Mouse (Mus musculus) hindbrain, embryonic 14.5 days (tissue): ENCODE data around the gene Gpx5. TPM values are rescaled to one million over a fixed set of nuclear protein-coding genes. Genes with fewer than 3 reads are reported as not detected.

Source experiments
- ATAC-seq: fragments of 200-750 bp; cut with Nextera tagmentation; 2 replicates; pipeline ENCODE4 v1.8.0; 2017; ENCODE audit warnings: moderate number of reproducible peaks, mild to moderate bottlenecking, moderate TSS enrichment, moderate library complexity; ENCODE audit not compliant: low FRiP score
- DNase-seq: peaks from one replicate; pipeline ENCODE4 v3.0.0-alpha.2; 2015; ENCODE audit warnings: low spot score
- H3K27ac ChIP-seq: fragments of 300-500 bp; sonication (generic); 2 replicates; pipeline ENCODE4 v1.5.1; 2014; ENCODE audit warnings: mild to moderate bottlenecking, moderate library complexity
- H3K27me3 ChIP-seq: fragments of 300-500 bp; sonication (generic); 2 replicates; pipeline ENCODE4 v1.6.1; 2014; ENCODE audit warnings: mild to moderate bottlenecking, low read length, mixed read lengths; ENCODE audit not compliant: control insufficient read depth, insufficient read depth
- H3K36me3 ChIP-seq: fragments of 300-500 bp; sonication (generic); replicated peaks from 2 replicates; pipeline ENCODE4 v1.6.1; 2014; ENCODE audit not compliant: control insufficient read depth, insufficient read depth
- H3K4me1 ChIP-seq: fragments of 300-500 bp; sonication (generic); replicated peaks from 2 replicates; pipeline ENCODE4 v1.6.1; 2014; ENCODE audit warnings: antibody characterized with exemption, low read length, mixed read lengths; ENCODE audit not compliant: control insufficient read depth, insufficient read depth
- H3K4me2 ChIP-seq: fragments of 300-500 bp; sonication (generic); replicated peaks from 2 replicates; pipeline ENCODE4 v1.6.1; 2014; ENCODE audit warnings: mild to moderate bottlenecking, moderate library complexity
- H3K4me3 ChIP-seq: fragments of 300-500 bp; sonication (generic); replicated peaks from 2 replicates; pipeline ENCODE4 v1.5.1; 2014; ENCODE audit warnings: mild to moderate bottlenecking, low read length
- H3K9ac ChIP-seq: fragments of 300-500 bp; sonication (generic); 2 replicates; pipeline ENCODE4 v1.6.1; 2014
- H3K9me3 ChIP-seq: fragments of 300-500 bp; sonication (generic); 2 replicates; pipeline ENCODE4 v1.6.1; 2016; ENCODE audit warnings: low read length; ENCODE audit not compliant: control insufficient read depth
- WGBS: fragments of 180-500 bp; shearing (Covaris S2); extraction: QIAGEN DNeasy Blood & Tissue Kit; methylation state at CpG from one replicate; pipeline ENCODE4 v1.1.7; 2014; 5-methylcytosine and 5-hydroxymethylcytosine counted together
- polyA plus RNA-seq: library from polyadenylated mRNA; unstranded; fragments of >200 nt; fragmentation: Nextera tagmentation; extraction: Ambion mirVana; gene quantifications from 2 replicates; pipeline ENCODE4 v1.2.1, GENCODE M21; 2014

Gene Gpx5
- polyA plus RNA-seq, 1 experiment from 2014 or later: not detected

DNA sequence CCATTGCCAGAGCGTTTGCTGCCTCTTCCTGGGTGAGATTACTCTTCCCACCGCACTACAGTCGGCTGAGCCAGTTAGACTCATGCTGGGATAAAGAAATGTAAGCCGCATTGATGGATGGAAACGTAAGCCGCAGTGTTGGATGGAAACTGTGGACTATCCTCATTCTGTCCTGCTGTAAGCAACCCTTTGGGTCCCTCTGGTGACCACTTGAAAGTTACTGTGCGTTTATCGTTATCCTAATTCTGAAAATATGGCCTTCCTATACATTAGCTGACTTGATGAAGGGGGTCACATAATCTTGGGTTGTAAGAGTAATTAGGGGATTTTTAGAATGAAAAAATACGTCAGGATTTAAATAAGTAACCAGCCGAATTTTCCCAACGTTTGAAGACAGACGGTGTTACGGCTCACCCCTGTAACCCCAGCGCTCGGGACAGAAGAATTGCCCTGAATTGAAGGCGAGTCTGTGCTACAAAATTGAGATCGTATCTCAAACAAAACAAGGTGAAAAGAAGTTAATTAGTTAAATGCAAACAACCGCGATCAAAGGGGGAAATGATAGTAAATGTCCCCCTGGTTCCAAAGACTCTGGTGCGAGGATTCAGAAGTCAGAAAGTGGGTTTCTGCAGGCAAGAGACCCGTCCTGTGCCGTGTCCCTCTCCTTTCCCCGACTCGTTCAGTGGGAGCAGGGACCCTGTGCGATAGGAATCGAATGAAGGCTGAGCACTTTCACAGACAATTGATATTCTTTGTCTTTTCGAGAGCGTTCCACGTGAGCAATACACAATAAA, 17.3 kb downstream of the Gpx5 start:
- peaks cover 15% of the 10 kb centered on the region for H3K4me1 ChIP-seq
- peaks cover 10% of the 10 kb centered on the region; the same call in 1 of the 2 replicates for H3K27me3 ChIP-seq
- H3K27ac ChIP-seq: peak overlapping the region; percentile 29; the same call in 1 of the 2 replicates
- H3K4me3 ChIP-seq: peak overlapping the region; percentile 66
- peak overlapping the region; percentile 68 for H3K9ac ChIP-seq
- H3K4me2 ChIP-seq: peak overlapping the region; percentile 82
- no peaks in the 10 kb centered on the region for H3K9me3 ChIP-seq
- ATAC-seq (peak; percentile 68), DNase-seq (peak; percentile 73)
- no peaks in the 10 kb centered on the region for H3K36me3 ChIP-seq
- under 1% methylated on average over 29 of the region's 29 CpGs for WGBS

DNA sequence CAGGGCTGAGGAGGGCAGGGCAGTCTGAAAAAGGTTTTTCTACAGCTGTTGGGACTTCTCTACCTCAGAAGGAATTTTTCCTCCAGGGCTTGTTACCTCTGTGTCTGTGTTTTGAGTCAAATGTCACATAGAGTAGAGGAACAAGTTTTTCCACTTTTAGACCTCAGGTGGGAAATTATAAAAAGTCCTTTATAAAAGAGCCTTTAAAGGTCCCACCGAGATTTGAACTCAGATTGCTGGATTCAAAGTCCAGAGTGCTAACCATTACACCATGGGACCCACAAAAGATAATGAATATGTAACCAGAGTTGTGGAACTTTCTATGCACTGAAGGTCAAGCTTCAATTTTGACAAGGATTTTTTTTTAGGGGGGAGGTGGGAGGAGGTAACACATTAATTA, 24.3 kb downstream of the Gpx5 start:
- Histone ChIP-seq H3K9ac (no peak overlapping the region), H3K4me3 (peak overlapping the region; percentile 8; the same call in 1 of the 2 replicates), H3K4me2 (peak overlapping the region; percentile 29; the same call in 1 of the 2 replicates), H3K27ac (no peak overlapping the region), H3K9me3 (no peaks in the 10 kb centered on the region), H3K4me1 (0 out of 2 replicates have a peak, but pooled peaks cover 3% of the 10 kb centered on the region), H3K27me3 (peaks cover 27% of the 10 kb centered on the region; the same call in 1 of the 2 replicates), H3K36me3 (no peaks in the 10 kb centered on the region)
- WGBS: 7% methylated on average over 1 of the region's 1 CpGs
- ATAC-seq: no peak
- no peak for DNase-seq

DNA sequence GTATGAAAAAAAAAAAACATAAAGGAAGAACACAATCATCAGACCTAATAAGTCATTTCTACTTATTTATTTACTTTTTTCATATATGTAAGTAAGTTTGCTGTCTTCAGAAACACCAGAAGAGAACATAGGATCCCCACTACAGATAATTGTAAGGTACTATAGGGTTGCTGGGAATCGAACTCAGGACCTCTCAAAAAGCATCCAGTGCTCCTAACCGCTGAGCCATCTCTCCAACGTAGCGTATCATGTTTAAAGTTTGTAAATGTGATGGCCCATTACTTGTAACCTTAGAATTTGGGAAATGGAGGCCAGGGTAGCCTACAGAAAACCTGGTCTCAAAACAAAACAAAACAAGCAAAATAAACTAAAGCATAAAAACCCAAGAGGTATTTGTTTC, 25.0 kb downstream of the Gpx5 start:
- DNase-seq: no peak
- H3K27ac ChIP-seq: no peak overlapping the region
- peaks cover 30% of the 10 kb centered on the region; the same call in 1 of the 2 replicates for H3K27me3 ChIP-seq
- peak overlapping the region; percentile 29 for H3K4me2 ChIP-seq
- peak overlapping the region; percentile 8; the same call in 1 of the 2 replicates for H3K4me3 ChIP-seq
- H3K9ac ChIP-seq: no peak overlapping the region
- no peaks in the 10 kb centered on the region for H3K36me3 ChIP-seq
- H3K4me1 ChIP-seq: 0 out of 2 replicates have a peak, but pooled peaks cover 3% of the 10 kb centered on the region
- WGBS: 16% methylated on average over 4 of the region's 4 CpGs
- no peaks in the 10 kb centered on the region for H3K9me3 ChIP-seq
- no peak for ATAC-seq

DNA sequence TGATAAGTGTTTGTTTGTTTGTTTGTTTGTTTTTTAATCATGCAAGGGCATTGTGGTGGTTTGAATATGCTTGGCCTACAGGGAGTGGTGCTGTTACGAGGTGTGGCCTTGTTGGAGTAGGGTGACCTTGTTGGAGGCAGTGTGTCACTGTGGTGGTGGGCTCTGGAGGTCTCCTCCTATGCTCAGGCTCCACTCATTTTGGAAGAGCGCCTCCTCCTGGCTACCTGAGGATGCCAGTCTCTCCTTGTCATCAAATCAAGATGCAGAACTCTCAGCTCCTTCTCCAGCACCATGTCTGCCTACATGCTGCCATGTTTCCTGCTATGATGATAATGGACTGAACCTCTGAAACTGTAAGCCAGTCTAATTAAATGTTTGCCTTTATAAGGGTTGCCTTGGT, 26.8 kb downstream of the Gpx5 start:
- Histone ChIP-seq H3K4me1 (0 out of 2 replicates have a peak, but pooled peaks cover 3% of the 10 kb centered on the region), H3K36me3 (no peaks in the 10 kb centered on the region), H3K9ac (no peak overlapping the region), H3K4me3 (no peak overlapping the region), H3K9me3 (no peaks in the 10 kb centered on the region), H3K27me3 (peaks cover 40% of the 10 kb centered on the region; the same call in 1 of the 2 replicates), H3K27ac (no peak overlapping the region), H3K4me2 (no peak overlapping the region)
- 39% methylated on average over 2 of the region's 2 CpGs for WGBS
- no peak for ATAC-seq
- DNase-seq: no peak

DNA sequence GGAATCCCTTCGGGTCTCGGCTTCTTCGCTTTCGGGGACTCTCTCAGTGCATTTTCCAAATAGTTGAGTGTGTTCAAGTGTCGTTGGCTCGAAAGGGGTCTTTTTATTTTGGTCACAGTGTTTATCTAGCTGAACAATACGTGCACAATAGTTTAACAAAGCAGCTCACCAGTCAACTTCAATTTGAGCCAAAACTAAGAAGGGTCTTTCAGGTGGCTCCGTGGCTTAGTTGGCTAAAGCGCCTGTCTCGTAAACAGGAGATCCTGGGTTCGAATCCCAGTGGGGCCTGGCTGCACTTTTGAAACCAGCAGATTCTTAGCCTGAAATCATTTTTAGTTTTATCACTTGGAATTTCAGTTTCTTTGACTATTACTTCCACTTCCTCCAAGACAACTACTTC, 28.2 kb downstream of the Gpx5 start:
- Histone ChIP-seq H3K27me3 (peaks cover 41% of the 10 kb centered on the region; the same call in 1 of the 2 replicates), H3K36me3 (no peaks in the 10 kb centered on the region), H3K4me1 (0 out of 2 replicates have a peak, but pooled peaks cover 3% of the 10 kb centered on the region), H3K4me3 (peak overlapping the region; percentile 34), H3K9ac (peak overlapping the region; percentile 46; the same call in 1 of the 2 replicates), H3K4me2 (peak overlapping the region; percentile 47), H3K27ac (no peak overlapping the region), H3K9me3 (no peaks in the 10 kb centered on the region)
- ATAC-seq (no peak), DNase-seq (peak; percentile 86)
- under 1% methylated on average over 11 of the region's 11 CpGs for WGBS

DNA sequence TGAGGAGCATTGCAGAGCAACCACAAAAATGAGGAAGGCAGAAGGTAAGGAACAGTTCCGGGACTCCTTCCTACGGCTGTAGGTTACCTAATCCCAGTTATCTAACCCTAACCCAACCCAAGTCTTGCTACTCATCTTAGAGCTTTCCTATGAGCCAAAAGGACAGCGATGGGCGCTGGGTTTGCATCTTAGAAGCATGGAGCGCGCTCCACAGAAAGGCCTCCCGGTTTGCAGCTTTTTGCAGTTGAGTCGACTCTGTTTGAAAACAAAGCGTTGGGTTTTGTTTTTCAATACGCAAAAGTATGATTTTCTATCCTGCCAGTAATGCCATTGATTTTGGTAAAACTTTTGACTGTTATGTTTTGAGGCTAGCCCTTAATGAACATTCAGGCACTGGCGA, 28.6 kb downstream of the Gpx5 start:
- Histone ChIP-seq H3K27me3 (peaks cover 41% of the 10 kb centered on the region; the same call in 1 of the 2 replicates), H3K36me3 (no peaks in the 10 kb centered on the region), H3K4me3 (peak overlapping the region; percentile 34), H3K9ac (peak overlapping the region; percentile 46; the same call in 1 of the 2 replicates), H3K4me1 (0 out of 2 replicates have a peak, but pooled peaks cover 3% of the 10 kb centered on the region), H3K4me2 (peak overlapping the region; percentile 47), H3K27ac (no peak overlapping the region), H3K9me3 (no peaks in the 10 kb centered on the region)
- no peak for ATAC-seq
- under 1% methylated on average over 11 of the region's 11 CpGs for WGBS
- DNase-seq: no peak

DNA sequence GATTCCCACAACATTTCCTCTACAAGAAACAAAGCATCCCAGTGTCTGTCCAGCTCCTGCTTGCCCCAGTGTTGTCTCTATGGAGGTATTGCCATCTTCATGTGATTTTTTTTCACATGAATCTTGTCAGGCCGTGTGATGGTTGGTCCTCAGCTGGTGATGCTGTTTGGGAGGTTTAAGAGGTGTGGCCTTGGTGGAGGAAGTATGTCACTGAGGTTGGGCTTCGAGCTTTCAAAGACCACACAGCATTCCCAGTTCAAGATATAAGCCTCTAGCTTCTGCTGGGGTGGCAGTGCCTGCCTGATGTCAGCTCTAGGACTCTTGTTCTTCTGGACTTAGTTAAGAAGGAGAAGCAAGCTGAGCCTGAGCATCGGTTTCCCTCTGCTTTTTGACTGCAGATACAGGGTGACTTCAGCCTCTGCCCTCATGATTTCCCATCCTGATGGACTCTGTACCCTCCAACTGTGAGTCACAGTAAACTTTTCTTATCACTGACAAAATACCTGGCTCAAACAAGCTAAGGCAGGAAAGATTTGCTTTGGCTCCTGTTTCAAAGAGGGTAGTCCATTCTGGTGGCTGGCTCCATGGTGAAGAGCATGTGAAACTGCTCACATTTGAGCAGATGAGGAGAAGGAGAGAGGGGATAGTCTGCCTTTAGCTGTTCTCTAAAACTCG, 29.6 kb downstream of the Gpx5 start:
- no peaks in the 10 kb centered on the region for H3K36me3 ChIP-seq
- WGBS: 79% methylated on average over 4 of the region's 4 CpGs
- ATAC-seq: no peak

DNA sequence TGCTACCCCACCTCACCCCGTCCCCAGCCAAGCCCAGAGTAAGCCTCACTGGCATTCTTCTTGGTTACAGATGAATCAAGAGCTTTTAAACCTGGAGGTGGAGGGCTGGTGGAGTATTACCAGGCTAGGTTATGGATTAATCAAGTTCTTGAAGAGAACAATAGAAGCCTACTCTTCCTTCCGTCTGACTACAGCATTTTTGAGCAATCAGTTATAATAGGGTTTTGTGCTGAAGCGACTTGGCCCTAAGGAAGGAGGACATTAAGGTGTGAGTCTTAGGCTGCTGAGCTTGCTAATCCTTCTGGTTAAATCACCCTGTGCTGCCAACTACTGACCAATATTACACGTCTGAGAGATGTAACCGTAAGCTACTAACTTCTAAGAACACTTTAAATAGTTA, 32.2 kb downstream of the Gpx5 start:
- H3K27me3 ChIP-seq: peaks cover 46% of the 10 kb centered on the region; the same call in 1 of the 2 replicates
- H3K4me1 ChIP-seq: 0 out of 2 replicates have a peak, but pooled peaks cover 3% of the 10 kb centered on the region
- no peak for ATAC-seq
- H3K36me3 ChIP-seq: no peaks in the 10 kb centered on the region
- H3K4me3 ChIP-seq: peak overlapping the region; percentile 44
- no peak overlapping the region for H3K9ac ChIP-seq
- WGBS: 18% methylated on average over 5 of the region's 5 CpGs
- no peak overlapping the region for H3K27ac ChIP-seq
- H3K9me3 ChIP-seq: no peaks in the 10 kb centered on the region
- no peak for DNase-seq
- H3K4me2 ChIP-seq: peak overlapping the region; percentile 56

More for the DNA sequence above, 29.6 kb downstream of the Gpx5 start:
- Histone ChIP-seq H3K27me3 (peaks cover 33% of the 10 kb centered on the region; the same call in 1 of the 2 replicates), H3K4me2 (no peak overlapping the region), H3K9me3 (no peaks in the 10 kb centered on the region), H3K9ac (no peak overlapping the region), H3K27ac (no peak overlapping the region), H3K4me3 (no peak overlapping the region), H3K4me1 (0 out of 2 replicates have a peak, but pooled peaks cover 3% of the 10 kb centered on the region)
- DNase-seq: no peak

DNA sequence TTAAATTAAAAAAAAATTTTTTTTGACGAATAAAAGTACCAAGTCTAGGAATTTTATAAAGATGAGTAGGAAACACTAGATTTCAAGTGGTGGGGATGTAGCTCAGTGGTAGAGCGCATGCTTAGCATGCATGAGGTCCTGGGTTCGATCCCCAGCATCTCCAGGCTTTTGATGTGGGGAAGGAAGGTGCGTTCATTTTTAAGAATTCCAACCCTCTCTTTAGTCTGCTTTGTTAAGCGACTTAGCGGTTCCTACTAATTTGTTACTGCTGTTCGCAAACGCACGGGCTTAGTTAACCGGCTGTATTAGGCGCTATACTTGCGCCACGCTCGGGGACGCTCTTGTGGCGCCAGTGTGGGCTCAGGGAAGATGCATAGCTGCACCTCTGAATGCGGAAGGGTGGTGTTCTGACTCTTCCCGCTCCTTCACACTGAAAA, 32.8 kb downstream of the Gpx5 start:
- Histone ChIP-seq H3K27me3 (peaks cover 44% of the 10 kb centered on the region), H3K9me3 (no peaks in the 10 kb centered on the region), H3K4me2 (peak overlapping the region; percentile 56), H3K36me3 (no peaks in the 10 kb centered on the region), H3K4me3 (peak overlapping the region; percentile 44), H3K9ac (peak overlapping the region; percentile 56), H3K4me1 (0 out of 2 replicates have a peak, but pooled peaks cover 3% of the 10 kb centered on the region), H3K27ac (no peak overlapping the region)
- WGBS: under 1% methylated on average over 18 of the region's 18 CpGs
- DNase-seq (peak; percentile 92), ATAC-seq (peak; percentile 91)
